Mouse (Mus musculus): ENCODE data around the gene Hbs1l. TPM values are rescaled to one million over a fixed set of nuclear protein-coding genes. Genes with fewer than 3 reads are reported as not detected.

Gene Hbs1l
- polyA plus RNA-seq, 1 experiment from 2014 or later, result 42.2 TPM

- H3K9me3 ChIP-seq (ENCODE audit: low read length), result no peaks in the 10 kb centered on the region
- H3K4me2 ChIP-seq (replicated peaks; ENCODE audit: low read depth, low read length), result no peak overlapping the region
- H3K36me3 ChIP-seq (ENCODE audit: insufficient read depth, low read length), result no peaks in the 10 kb centered on the region
- H3K4me1 ChIP-seq (ENCODE audit: insufficient read depth, low read depth, low read length), result no peaks in the 10 kb centered on the region
- no peak overlapping the region for H3K27ac ChIP-seq (ENCODE audit: low read length)
- H3K27me3 ChIP-seq (replicated peaks; ENCODE audit: insufficient read depth, low read length), result no peaks in the 10 kb centered on the region
- TF ChIP-seq CTCF (IDR thresholded peaks at IDR 0.05) (no peak), EP300 (IDR thresholded peaks at IDR 0.05) (no peak)
- WGBS, result 55% methylated on average over 2 of the region's 2 CpGs
- H3K9ac ChIP-seq (replicated peaks; ENCODE audit: low read depth), result no peak overlapping the region
- DNase-seq (ENCODE audit: low spot score) (no peak), ATAC-seq (no peak)
- H3K4me3 ChIP-seq (ENCODE audit: low read depth, low read length), result no peak overlapping the region
These were observed 104.7 kb downstream of the Hbs1l start for GRCm38 (mm10) chr10:21400453-21400852.

- 58% methylated on average over 4 of the region's 4 CpGs for WGBS
- no peaks in the 10 kb centered on the region for H3K27me3 ChIP-seq (replicated peaks; ENCODE audit: insufficient read depth, low read length)
- H3K27ac ChIP-seq (ENCODE audit: low read length), result no peak overlapping the region
- DNase-seq (ENCODE audit: low spot score), result no peak
- H3K9ac ChIP-seq (replicated peaks; ENCODE audit: low read depth), result no peak overlapping the region
- H3K9me3 ChIP-seq (ENCODE audit: low read length), result no peaks in the 10 kb centered on the region
- no peaks in the 10 kb centered on the region for H3K4me1 ChIP-seq (ENCODE audit: insufficient read depth, low read depth, low read length)
- H3K4me2 ChIP-seq (replicated peaks; ENCODE audit: low read depth, low read length), result no peak overlapping the region
- no peak for TF ChIP-seq EP300 (IDR thresholded peaks at IDR 0.05)
- no peak for TF ChIP-seq CTCF (IDR thresholded peaks at IDR 0.05)
- H3K4me3 ChIP-seq (ENCODE audit: low read depth, low read length), result no peak overlapping the region
- H3K36me3 ChIP-seq (ENCODE audit: insufficient read depth, low read length), result no peaks in the 10 kb centered on the region
- ATAC-seq, result no peak
These were observed 105.5 kb downstream of the Hbs1l start for GRCm38 (mm10) chr10:21401259-21401658.

- WGBS, result 65% methylated on average over 4 of the region's 4 CpGs
- ATAC-seq, result no peak
- H3K27ac ChIP-seq (ENCODE audit: low read length), result no peak overlapping the region
- H3K9ac ChIP-seq (replicated peaks; ENCODE audit: low read depth), result no peak overlapping the region
- DNase-seq (ENCODE audit: low spot score), result no peak
- no peaks in the 10 kb centered on the region for H3K9me3 ChIP-seq (ENCODE audit: low read length)
- no peak overlapping the region for H3K4me3 ChIP-seq (ENCODE audit: low read depth, low read length)
- no peaks in the 10 kb centered on the region for H3K27me3 ChIP-seq (replicated peaks; ENCODE audit: insufficient read depth, low read length)
- H3K4me2 ChIP-seq (replicated peaks; ENCODE audit: low read depth, low read length), result no peak overlapping the region
- H3K4me1 ChIP-seq (ENCODE audit: insufficient read depth, low read depth, low read length), result no peaks in the 10 kb centered on the region
- no peaks in the 10 kb centered on the region for H3K36me3 ChIP-seq (ENCODE audit: insufficient read depth, low read length)
- no peak for TF ChIP-seq EP300 (IDR thresholded peaks at IDR 0.05)
- no peak for TF ChIP-seq CTCF (IDR thresholded peaks at IDR 0.05)
These were observed 109.0 kb downstream of the Hbs1l start for GRCm38 (mm10) chr10:21404822-21405221.

GRCm38 (mm10) chr10:21405707-21406534, 110.1 kb downstream of the Hbs1l start:
- no peak overlapping the region for H3K9ac ChIP-seq (replicated peaks; ENCODE audit: low read depth)
- H3K27me3 ChIP-seq (replicated peaks; ENCODE audit: insufficient read depth, low read length), result no peaks in the 10 kb centered on the region
- no peak for ATAC-seq
- H3K9me3 ChIP-seq (ENCODE audit: low read length), result no peaks in the 10 kb centered on the region
- no peaks in the 10 kb centered on the region for H3K4me1 ChIP-seq (ENCODE audit: insufficient read depth, low read depth, low read length)
- H3K36me3 ChIP-seq (ENCODE audit: insufficient read depth, low read length), result no peaks in the 10 kb centered on the region
- no peak overlapping the region for H3K27ac ChIP-seq (ENCODE audit: low read length)
- H3K4me3 ChIP-seq (ENCODE audit: low read depth, low read length), result no peak overlapping the region
- no peak for DNase-seq (ENCODE audit: low spot score)
- TF ChIP-seq EP300 (IDR thresholded peaks at IDR 0.05), result no peak
- no peak for TF ChIP-seq CTCF (IDR thresholded peaks at IDR 0.05)
- 77% methylated on average over 11 of the region's 11 CpGs for WGBS
- H3K4me2 ChIP-seq (replicated peaks; ENCODE audit: low read depth, low read length), result no peak overlapping the region

GRCm38 (mm10) chr10:21410711-21411110, 114.9 kb downstream of the Hbs1l start:
- no peak for DNase-seq (ENCODE audit: low spot score)
- no peak for ATAC-seq
- no peak overlapping the region for H3K4me3 ChIP-seq (ENCODE audit: low read depth, low read length)
- TF ChIP-seq CTCF (IDR thresholded peaks at IDR 0.05) (no peak), EP300 (IDR thresholded peaks at IDR 0.05) (no peak)
- no peaks in the 10 kb centered on the region for H3K27me3 ChIP-seq (replicated peaks; ENCODE audit: insufficient read depth, low read length)
- 68% methylated on average over 5 of the region's 5 CpGs for WGBS
- no peaks in the 10 kb centered on the region for H3K36me3 ChIP-seq (ENCODE audit: insufficient read depth, low read length)
- H3K9me3 ChIP-seq (ENCODE audit: low read length), result no peaks in the 10 kb centered on the region
- H3K27ac ChIP-seq (ENCODE audit: low read length), result no peak overlapping the region
- H3K9ac ChIP-seq (replicated peaks; ENCODE audit: low read depth), result no peak overlapping the region
- H3K4me2 ChIP-seq (replicated peaks; ENCODE audit: low read depth, low read length), result no peak overlapping the region
- no peaks in the 10 kb centered on the region for H3K4me1 ChIP-seq (ENCODE audit: insufficient read depth, low read depth, low read length)

- Histone ChIP-seq H3K9ac (replicated peaks; ENCODE audit: low read depth) (no peak overlapping the region), H3K9me3 (ENCODE audit: low read length) (no peaks in the 10 kb centered on the region), H3K36me3 (ENCODE audit: insufficient read depth, low read length) (no peaks in the 10 kb centered on the region), H3K4me1 (ENCODE audit: insufficient read depth, low read depth, low read length) (no peaks in the 10 kb centered on the region), H3K27me3 (replicated peaks; ENCODE audit: insufficient read depth, low read length) (no peaks in the 10 kb centered on the region), H3K4me3 (ENCODE audit: low read depth, low read length) (no peak overlapping the region), H3K4me2 (replicated peaks; ENCODE audit: low read depth, low read length) (no peak overlapping the region), H3K27ac (ENCODE audit: low read length) (no peak overlapping the region)
- TF ChIP-seq CTCF (IDR thresholded peaks at IDR 0.05) (no peak), EP300 (IDR thresholded peaks at IDR 0.05) (no peak)
- DNase-seq (ENCODE audit: low spot score), result no peak
- no peak for ATAC-seq
- WGBS, result 67% methylated on average over 6 of the region's 6 CpGs
These were observed 115.9 kb downstream of the Hbs1l start for GRCm38 (mm10) chr10:21411621-21412205.
